Mouse (Mus musculus): ENCODE data around the gene Socs3.

Socs3 gene

GRCm38 (mm10) chr11:117924466-117924865 lies 45.4 kb downstream of the Socs3 start:
- WGBS: 59% methylated on average over 6 of the region's 6 CpGs

GRCm38 (mm10) chr11:117923279-117923678 lies 46.6 kb downstream of the Socs3 start:
- 79% methylated on average over 11 of the region's 11 CpGs for WGBS

GRCm38 (mm10) chr11:117919211-117919610 lies 50.6 kb downstream of the Socs3 start:
- 35% methylated on average over 5 of the region's 5 CpGs for WGBS

- WGBS: 73% methylated on average over 11 of the region's 11 CpGs
These were observed 51.3 kb downstream of the Socs3 start for GRCm38 (mm10) chr11:117918541-117918940.
